29 mouse cellular contexts compared by ENCODE assay signal in the genomic region with DNA sequence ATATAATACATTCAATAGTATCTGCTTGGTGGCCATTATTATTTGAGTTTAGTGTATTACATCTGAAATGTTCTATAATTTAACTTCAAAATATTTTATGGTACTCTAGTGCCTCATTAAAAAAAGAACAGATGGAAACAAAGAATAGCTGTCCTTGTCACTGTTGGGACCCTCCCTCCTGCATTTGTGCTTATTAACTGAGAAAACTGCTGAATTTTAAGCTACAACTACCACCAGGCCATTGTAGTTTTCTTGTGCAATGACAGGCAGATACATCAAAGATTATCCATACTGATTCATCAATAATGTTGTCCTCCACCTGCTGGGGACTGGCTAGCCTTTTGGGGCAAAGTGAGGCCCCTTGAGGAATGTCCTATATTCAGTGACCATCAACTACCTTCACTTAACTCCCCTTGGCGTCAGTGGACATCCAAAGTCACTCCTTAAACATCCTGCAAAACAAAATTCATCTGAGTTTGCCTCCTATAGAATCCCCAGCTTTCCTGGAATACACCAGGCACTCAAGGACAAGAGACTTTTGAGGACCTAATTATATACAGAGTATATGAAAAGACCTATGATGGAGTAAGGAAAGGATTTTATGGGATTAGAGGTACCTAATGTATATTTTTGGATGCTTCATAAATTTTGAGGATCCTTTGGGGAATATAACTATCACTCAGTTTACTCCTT.
"Had no signal": no experiment of that assay in that cellular context is flagged by ENCODE, and none has a peak within 500 bp of the region (broad histone marks: within the 10 kb centered on the region; RNA-seq: fewer than 3 reads in every experiment).

No protein-coding gene starts in this region.

- H3K9ac ChIP-seq: limb, embryonic 12.5 days; limb, embryonic 13.5 days; limb, embryonic 15.5 days; liver, embryonic 12.5 days; liver, embryonic 13.5 days; liver, embryonic 14.5 days; liver, embryonic 15.5 days; liver, postnatal 0 days; lung, embryonic 14.5 days; lung, embryonic 15.5 days; midbrain, embryonic 12.5 days; midbrain, embryonic 13.5 days; midbrain, embryonic 15.5 days had no signal

- ATAC-seq: liver, embryonic 12.5 days; liver, postnatal 0 days; lung, postnatal 0 days; midbrain, embryonic 13.5 days; midbrain, embryonic 15.5 days had no signal

- H3K4me2 ChIP-seq: limb, embryonic 12.5 days; limb, embryonic 13.5 days; limb, embryonic 15.5 days; liver, embryonic 11.5 days; liver, embryonic 12.5 days; liver, embryonic 13.5 days; liver, embryonic 15.5 days; lung, embryonic 14.5 days; lung, embryonic 15.5 days; midbrain, embryonic 12.5 days; midbrain, embryonic 13.5 days; midbrain, embryonic 15.5 days had no signal

- H3K27ac ChIP-seq: left cerebral cortex, adult 2 months; limb, embryonic 10.5 days; limb, embryonic 12.5 days; limb, embryonic 13.5 days; limb, embryonic 15.5 days; liver, embryonic 12.5 days; liver, embryonic 13.5 days; liver, embryonic 14.5 days; liver, embryonic 15.5 days; lung, embryonic 15.5 days; macrophage; midbrain, embryonic 10.5 days; midbrain, embryonic 12.5 days; midbrain, embryonic 13.5 days; midbrain, embryonic 15.5 days had no signal

- H3K9me3 ChIP-seq: limb, embryonic 10.5 days; limb, embryonic 12.5 days; limb, embryonic 13.5 days; limb, embryonic 15.5 days; liver, embryonic 12.5 days; liver, embryonic 13.5 days; liver, embryonic 15.5 days; lung, embryonic 15.5 days; megakaryocyte, embryonic 14.5 days; midbrain, embryonic 10.5 days; midbrain, embryonic 12.5 days; midbrain, embryonic 13.5 days; midbrain, embryonic 15.5 days had no signal

- H3K4me1 ChIP-seq: limb, embryonic 10.5 days; limb, embryonic 12.5 days; limb, embryonic 13.5 days; limb, embryonic 15.5 days; liver, embryonic 12.5 days; liver, embryonic 13.5 days; liver, embryonic 15.5 days; lung, embryonic 15.5 days; megakaryocyte, embryonic 14.5 days; midbrain, embryonic 10.5 days; midbrain, embryonic 12.5 days; midbrain, embryonic 13.5 days; midbrain, embryonic 15.5 days had no signal

- DNase-seq: left cerebral cortex, postnatal 4 days; liver; liver, embryonic 13.5 days; liver, postnatal 0 days; lung, adult 18-20 months; lung, adult 2 months; lung, embryonic 14.5 days; lung, postnatal 10 days; lung, postnatal 14 days; lung, postnatal 36 days; lung, postnatal 4 days had no signal

- H3K27me3 ChIP-seq: limb, embryonic 12.5 days; limb, embryonic 13.5 days; limb, embryonic 15.5 days; liver, embryonic 12.5 days; liver, embryonic 13.5 days; liver, embryonic 15.5 days; lung, embryonic 15.5 days; megakaryocyte, embryonic 14.5 days; midbrain, embryonic 12.5 days; midbrain, embryonic 13.5 days; midbrain, embryonic 15.5 days had no signal

- H3K4me3 ChIP-seq: left cerebral cortex, adult 2 months; limb, embryonic 10.5 days; limb, embryonic 12.5 days; limb, embryonic 13.5 days; limb, embryonic 15.5 days; liver, embryonic 12.5 days; liver, embryonic 13.5 days; liver, embryonic 15.5 days; lung, embryonic 15.5 days; megakaryocyte, embryonic 14.5 days; midbrain, embryonic 10.5 days; midbrain, embryonic 12.5 days; midbrain, embryonic 13.5 days; midbrain, embryonic 15.5 days; myocyte had no signal
